Mouse (Mus musculus): Measurements from ENCODE around the gene Srsf10.

Srsf10 gene

DNA sequence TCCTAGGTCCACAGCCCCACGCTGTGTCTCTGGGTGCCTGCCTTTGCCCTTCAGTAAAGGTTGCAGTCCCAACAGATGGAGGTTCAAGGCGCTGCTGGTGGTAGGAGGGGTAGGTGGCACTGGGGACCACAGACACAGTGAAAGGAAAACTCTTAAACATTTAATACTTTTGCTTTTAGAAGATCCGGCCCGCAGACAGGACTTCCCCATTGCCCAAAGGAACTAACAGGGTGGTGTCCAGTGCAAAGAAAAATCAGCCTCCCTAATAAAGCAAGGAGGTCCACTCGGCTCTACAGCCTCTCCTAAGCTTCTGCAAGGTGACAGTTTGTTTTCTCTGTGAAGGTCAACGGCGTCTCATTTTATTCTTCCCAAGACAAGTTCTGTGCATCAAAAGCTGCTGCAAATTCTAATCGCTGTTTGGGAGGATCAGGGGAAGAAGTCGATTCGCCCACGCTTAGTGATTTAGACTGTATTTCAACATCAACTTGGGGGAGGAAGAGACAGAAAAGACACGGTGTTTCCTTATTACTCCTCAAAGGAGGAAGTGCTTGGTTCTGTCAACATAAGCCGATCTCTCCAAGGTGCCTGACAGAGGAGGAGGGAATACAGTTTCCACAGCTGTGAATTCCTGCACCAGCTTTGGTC is 63.2 kb downstream of the Srsf10 start:
- no peak for ATAC-seq (ENCODE audit: low TSS enrichment)

DNA sequence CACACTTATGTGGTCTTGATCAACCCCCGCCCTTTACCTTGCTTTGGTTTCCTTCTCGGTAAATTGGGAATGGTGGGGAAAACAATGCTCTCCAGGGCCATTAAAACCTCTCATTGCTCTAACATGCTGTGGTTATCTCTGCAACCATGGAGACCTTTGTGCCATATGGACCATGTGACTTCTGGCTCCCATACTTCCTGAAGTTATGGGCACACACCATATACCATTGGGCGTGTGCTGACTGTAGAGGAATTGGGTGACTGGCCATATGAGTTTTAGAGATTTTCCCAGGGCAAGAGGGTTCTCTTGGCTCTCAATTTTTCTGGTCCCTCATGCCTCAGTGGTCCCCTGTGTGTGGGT is 63.7 kb downstream of the Srsf10 start:
- no peak for ATAC-seq (ENCODE audit: low TSS enrichment)

Data from frontal cortex, adult (tissue).